Mouse (Mus musculus): ENCODE measurements at regions not wholly inside any gene's neighbourhood (a gene's known extent, or its start where the extent isn't known, plus 50 kb on each side); places are given as distances from the start of the nearest gene placed in this dataset.
"Not testable (repeated sequence)": the region's sequence is repeated elsewhere in the genome, so short reads cannot be mapped to it uniquely, and the experiment has no call there.

GRCm38 (mm10) chr8:20100241-20100640 is 197.0 kb downstream of the Gm31371 start:
- not testable (repeated sequence) for TF ChIP-seq CTCF, EP300 (IDR thresholded peaks at IDR 0.05; ENCODE audit: low read depth)
